Mouse (Mus musculus) adrenal gland, adult (tissue): ENCODE data around the gene Ppp1r2.
"Not testable (repeated sequence)": the region's sequence is repeated elsewhere in the genome, so short reads cannot be mapped to it uniquely, and the experiment has no call there.

Experiments used
- DNase-seq, 2 experiments: peaks; one replicate each; pipeline ENCODE4 v3.0.0; 2022 to 2023; ENCODE audit warnings: low spot score in 1 of 2; ENCODE audit not compliant: inconsistent age in 2 of 2

Ppp1r2 gene

GRCm38 (mm10) chr16:31274674-31275460, at the start of gene Ppp1r2:
Ppp1r2 (minus strand) TSS chr16:31275277.
- DNase-seq: peak; percentile 93 to 97

DNA sequence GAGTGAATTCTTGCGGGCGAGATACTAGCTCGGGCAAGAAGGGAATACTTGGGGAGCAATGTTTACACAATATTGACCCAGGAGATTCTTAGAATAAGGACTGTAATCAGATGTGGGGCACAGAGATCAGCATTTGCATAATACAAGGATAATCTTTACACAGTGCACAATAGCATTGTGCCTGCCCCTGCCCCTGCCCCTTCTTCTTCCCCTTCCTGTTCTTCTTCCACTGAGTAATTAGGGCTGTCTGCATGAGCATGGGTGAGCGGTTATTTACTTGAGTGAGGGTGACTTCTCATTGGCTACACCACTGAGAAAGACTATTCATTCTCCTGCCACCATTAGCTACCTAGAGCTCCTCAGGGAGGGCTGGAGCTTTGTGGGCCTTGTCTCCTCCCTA, 46.4 kb upstream of the Ppp1r2 start:
- DNase-seq: no peak

DNA sequence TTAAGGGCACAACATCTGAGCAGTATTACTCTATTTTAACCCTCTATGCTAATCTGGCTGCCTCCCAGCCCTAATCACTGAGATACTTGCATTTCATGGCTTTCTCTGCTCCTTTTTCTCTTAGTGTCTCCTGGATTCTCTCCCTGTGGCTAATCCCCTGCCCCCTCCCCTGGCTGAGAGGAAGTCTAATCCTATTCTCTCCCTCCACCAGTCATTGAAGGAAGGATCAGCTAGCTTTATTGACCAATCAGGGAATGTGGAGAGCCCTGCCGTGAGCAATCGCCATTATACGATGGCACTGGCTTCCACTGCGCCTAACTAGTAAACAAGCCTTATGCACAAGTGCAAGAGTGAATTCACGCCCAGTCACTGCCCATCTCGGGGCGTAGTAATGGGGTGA, 45.9 kb upstream of the Ppp1r2 start:
- no peak for DNase-seq

- not testable (repeated sequence) for DNase-seq
Observed at GRCm38 (mm10) chr16:31319723-31320122, 44.6 kb upstream of the Ppp1r2 start.

GRCm38 (mm10) chr16:31319316-31319715, 44.2 kb upstream of the Ppp1r2 start:
- no peak for DNase-seq

- DNase-seq: no peak
Observed at GRCm38 (mm10) chr16:31318418-31318817, 43.3 kb upstream of the Ppp1r2 start.

GRCm38 (mm10) chr16:31316246-31317143, 41.4 kb upstream of the Ppp1r2 start:
- DNase-seq: peak; percentile 18 to 52

- no peak for DNase-seq
Observed at GRCm38 (mm10) chr16:31315294-31315693, 40.2 kb upstream of the Ppp1r2 start.

DNA sequence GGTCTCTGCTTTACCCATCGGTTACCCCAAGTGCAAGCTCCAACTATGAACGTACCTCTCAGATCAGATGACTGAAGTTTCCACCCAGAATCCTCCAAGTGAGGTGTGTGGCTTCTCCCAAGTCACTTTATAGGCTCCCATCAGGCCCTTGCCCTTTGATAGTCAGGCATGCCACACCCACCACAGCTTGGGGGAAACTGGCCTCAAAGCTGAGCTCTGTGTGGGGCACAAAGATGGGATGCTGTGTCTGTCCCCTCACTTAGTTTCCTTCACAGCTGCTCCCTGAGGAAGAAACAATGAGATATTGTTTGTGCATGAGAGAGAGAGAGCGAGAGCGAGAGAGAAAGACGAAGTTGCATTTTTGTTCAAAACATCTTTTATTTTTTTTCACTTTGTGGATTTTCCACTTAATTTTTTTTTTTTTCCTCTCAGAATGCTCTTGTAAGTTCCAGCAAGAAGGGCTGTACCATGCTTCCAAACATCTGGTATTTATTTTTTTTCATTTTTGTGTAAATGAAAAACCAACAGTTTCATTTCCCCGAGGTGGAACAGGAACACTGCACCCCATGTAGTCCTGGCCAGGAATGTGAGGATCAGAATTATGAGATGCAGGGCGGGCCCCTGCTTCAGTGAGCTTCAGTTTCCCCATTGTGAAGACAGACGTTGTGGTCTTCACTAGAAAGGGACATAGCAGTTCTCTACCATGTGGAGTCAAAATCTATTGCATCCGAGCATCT, 39.6 kb upstream of the Ppp1r2 start, which contains the start of gene Apod:
Apod (minus strand) TSS at position 312 of the 737 bp plus-strand sequence.
- no peak for DNase-seq

DNA sequence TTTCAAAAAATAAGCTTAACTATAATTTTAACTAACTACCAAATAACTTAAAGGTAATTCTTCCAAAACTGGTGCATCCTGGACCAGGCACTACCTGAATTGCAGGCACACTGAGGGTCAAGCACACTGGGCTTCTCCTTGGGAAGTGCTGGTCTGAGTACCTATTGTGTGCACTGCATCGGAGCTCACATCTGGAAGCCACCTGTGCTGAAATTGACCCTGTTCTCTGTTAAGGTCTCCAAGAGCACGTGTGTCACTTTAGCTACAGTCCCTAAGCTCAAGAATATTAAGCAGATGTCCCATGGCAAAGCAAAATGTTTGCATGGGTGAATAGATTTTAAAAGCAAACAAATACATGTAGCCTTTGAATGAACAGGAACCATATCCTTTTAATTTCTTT, 38.5 kb upstream of the Ppp1r2 start:
- DNase-seq: no peak

DNA sequence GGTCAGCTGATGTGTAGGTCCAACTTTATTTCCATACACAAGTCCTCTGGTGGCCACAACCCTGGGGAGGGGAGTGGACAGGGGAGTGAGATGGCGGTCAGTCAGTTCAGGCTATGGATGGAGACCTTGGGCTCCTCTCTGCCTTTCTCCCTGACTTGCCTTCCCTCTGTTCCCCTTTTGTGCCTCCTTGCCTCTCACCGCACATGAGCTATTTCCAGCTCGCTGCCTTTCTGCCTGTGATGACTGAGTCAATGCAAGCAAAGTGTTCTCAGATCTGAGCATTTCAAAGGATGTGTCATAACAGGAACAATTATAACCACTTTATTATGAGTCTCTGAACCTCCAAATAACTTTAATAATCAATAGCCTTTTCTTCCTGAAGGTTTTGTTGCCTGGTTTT, 37.2 kb upstream of the Ppp1r2 start:
- DNase-seq: no peak

- no peak for DNase-seq
Observed at GRCm38 (mm10) chr16:31305199-31305919, 30.3 kb upstream of the Ppp1r2 start.

DNA sequence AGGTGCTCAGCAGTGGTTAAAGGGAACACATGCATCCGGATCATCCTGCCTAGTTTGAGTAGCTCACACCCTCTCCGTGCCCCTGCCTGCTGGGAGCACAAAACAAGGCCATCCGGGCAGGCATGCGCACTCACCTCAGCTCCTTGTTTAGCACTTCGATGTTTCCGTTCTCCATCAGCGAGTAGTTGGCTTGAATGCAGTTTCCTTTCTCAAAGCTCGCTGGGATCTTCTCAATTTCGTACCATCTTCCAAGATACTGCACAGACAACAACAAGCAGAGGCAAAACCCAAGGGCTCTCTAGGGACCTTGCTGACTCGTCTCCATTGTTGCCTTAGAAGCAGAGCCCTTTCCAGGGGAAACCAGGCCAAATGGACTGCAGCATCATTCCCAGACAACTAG, 28.2 kb upstream of the Ppp1r2 start:
- peak in 1 of 2 experiments; percentile 15 for DNase-seq

DNA sequence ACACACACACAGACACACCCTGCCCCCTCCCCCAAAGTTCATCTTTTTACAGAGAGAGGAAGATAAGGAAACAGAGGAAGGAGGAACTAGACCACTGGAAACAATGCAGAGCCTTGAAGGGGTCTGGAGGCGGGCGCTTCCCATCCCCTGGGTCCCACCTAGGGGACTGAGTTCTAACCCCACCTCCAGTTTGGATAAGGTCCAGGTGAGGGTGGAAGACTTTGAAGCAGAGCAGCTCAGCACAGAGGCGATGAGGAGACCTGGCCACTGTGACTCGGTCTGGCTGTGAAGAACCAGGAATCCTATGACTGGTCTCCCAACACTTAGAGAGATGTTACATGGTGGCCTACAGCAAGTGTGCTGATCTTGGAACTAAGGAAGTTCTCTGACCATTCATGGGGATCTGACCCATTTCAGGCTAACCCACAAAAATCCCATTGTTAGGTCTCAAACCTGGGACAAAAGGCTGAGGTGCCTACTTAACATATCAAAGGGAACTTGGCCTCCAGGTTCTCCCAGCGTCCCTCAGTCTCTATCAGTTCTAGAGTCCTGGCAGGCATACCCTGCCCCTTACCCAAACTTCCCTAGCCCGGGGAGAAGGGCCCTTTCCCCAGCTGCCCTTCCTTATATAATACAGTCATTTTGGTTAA, 25.9 kb upstream of the Ppp1r2 start:
- no peak for DNase-seq

GRCm38 (mm10) chr16:31300467-31300866, 25.4 kb upstream of the Ppp1r2 start:
- DNase-seq: no peak

- no peak for DNase-seq
Observed at GRCm38 (mm10) chr16:31299960-31300353, 24.9 kb upstream of the Ppp1r2 start.

- no peak for DNase-seq
Observed at GRCm38 (mm10) chr16:31299164-31299959, 24.3 kb upstream of the Ppp1r2 start.

- no peak for DNase-seq
Observed at GRCm38 (mm10) chr16:31297113-31297512, 22.0 kb upstream of the Ppp1r2 start.

- no peak for DNase-seq
Observed at GRCm38 (mm10) chr16:31293761-31294160, 18.7 kb upstream of the Ppp1r2 start.
